33 mouse cellular contexts compared by ENCODE assay signal in the genomic region with DNA sequence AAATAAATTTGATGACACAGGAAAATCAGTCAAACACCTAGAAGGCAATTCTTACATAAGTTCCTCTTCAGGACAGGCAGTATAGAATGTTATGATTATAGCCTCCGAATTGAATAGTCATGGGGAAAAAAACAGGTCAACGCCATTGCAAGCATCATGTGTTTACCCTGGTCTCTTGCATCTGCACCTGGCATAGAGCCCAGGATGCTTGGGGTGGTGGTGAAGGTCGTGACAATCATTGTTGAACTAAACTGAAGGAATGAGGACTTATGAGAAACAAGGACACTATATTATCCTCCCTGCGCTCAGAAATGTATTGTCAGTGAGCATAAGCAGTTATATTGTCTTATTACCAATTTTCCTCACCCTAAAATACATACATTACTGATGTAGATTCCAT. TPM values are rescaled to one million over a fixed set of nuclear protein-coding genes. Genes with fewer than 3 reads are reported as not detected.
"Had no signal": no experiment of that assay in that cellular context is flagged by ENCODE, and none has a peak within 500 bp of the region (broad histone marks: within the 10 kb centered on the region; RNA-seq: fewer than 3 reads in every experiment).

No protein-coding gene starts in this region.

- H3K9ac ChIP-seq: heart, embryonic 13.5 days; heart, embryonic 15.5 days; hindbrain, embryonic 13.5 days; hindbrain, embryonic 15.5 days; kidney, embryonic 15.5 days; limb, embryonic 13.5 days; limb, embryonic 15.5 days; liver, embryonic 14.5 days had no signal

- H3K4me2 ChIP-seq: heart, embryonic 11.5 days; heart, embryonic 13.5 days; heart, embryonic 15.5 days; hindbrain, embryonic 13.5 days; hindbrain, embryonic 15.5 days; kidney, embryonic 15.5 days; limb, embryonic 13.5 days; limb, embryonic 15.5 days had no signal

- H3K27ac ChIP-seq: heart, adult 2 months; heart, embryonic 13.5 days; heart, embryonic 15.5 days; hindbrain, embryonic 13.5 days; hindbrain, embryonic 15.5 days; hindbrain, postnatal 0 days; kidney, embryonic 15.5 days; kidney, postnatal 0 days; limb, embryonic 13.5 days; limb, embryonic 15.5 days; liver, embryonic 14.5 days had no signal

- H3K36me3 ChIP-seq: heart, embryonic 13.5 days; heart, embryonic 15.5 days; hindbrain, embryonic 13.5 days; hindbrain, embryonic 15.5 days; kidney, embryonic 15.5 days; limb, embryonic 13.5 days; limb, embryonic 15.5 days had no signal

- DNase-seq: gastrocnemius, postnatal 14 days; gastrocnemius, postnatal 36 days; heart, adult 11 months; heart, adult 2 months; heart, postnatal 14 days; heart, postnatal 36 days; kidney, adult 11 months; kidney, adult 2 months; kidney, adult 9 months; kidney, postnatal 14 days; kidney, postnatal 36 days; layer of hippocampus, adult 9-11 months; layer of hippocampus, postnatal 36 days; left cerebral cortex, postnatal 4 days had no signal

- ATAC-seq: hindbrain, postnatal 0 days; intestine, embryonic 16.5 days had no signal

- H3K4me3 ChIP-seq: heart, adult 2 months; heart, embryonic 13.5 days; heart, embryonic 15.5 days; hindbrain, embryonic 13.5 days; hindbrain, embryonic 15.5 days; kidney, embryonic 15.5 days; limb, embryonic 13.5 days; limb, embryonic 15.5 days had no signal

- H3K27me3 ChIP-seq: heart, embryonic 13.5 days; heart, embryonic 15.5 days; hindbrain, embryonic 13.5 days; hindbrain, embryonic 15.5 days; kidney, embryonic 15.5 days; limb, embryonic 13.5 days; limb, embryonic 15.5 days had no signal

- H3K9me3 ChIP-seq: heart, embryonic 13.5 days; heart, embryonic 15.5 days; hindbrain, embryonic 13.5 days; hindbrain, embryonic 15.5 days; kidney, embryonic 15.5 days; limb, embryonic 13.5 days; limb, embryonic 15.5 days had no signal

- H3K4me1 ChIP-seq: heart, embryonic 13.5 days; heart, embryonic 15.5 days; hindbrain, embryonic 13.5 days; hindbrain, embryonic 15.5 days; kidney, embryonic 15.5 days; limb, embryonic 13.5 days; limb, embryonic 15.5 days had no signal

RNA-seq across cellular contexts. Expression of a gene that starts 53.8 kb away (rescaled TPM):
- total RNA-seq: hindbrain, postnatal 0 days; layer of hippocampus, adult 18-20 months; layer of hippocampus, adult 8-10 months; layer of hippocampus, postnatal 14 days; left cerebral cortex, adult 18-20 months; left cerebral cortex, adult 8-10 months; left cerebral cortex, postnatal 10 days; left cerebral cortex, postnatal 25 days had no signal
- polyA plus RNA-seq: hindbrain, embryonic 13.5 days; hindbrain, embryonic 15.5 days; limb, embryonic 13.5 days had no signal
